In genomic region chr19:12517671-12518540, GRCm38 (mm10) we compare ENCODE assay signal across 7 mouse cellular contexts. TPM values are rescaled to one million over a fixed set of nuclear protein-coding genes. Genes with fewer than 3 reads are reported as not detected.
A peak's percentile ranks its signal among the peaks of the same experiment; 100 is the strongest.
DNase-seq lines count a peak whose midpoint lies in the region; ATAC-seq and TF ChIP-seq lines count a peak whose summit lies in the region.

No protein-coding gene starts in this region.

- H3K9ac ChIP-seq in intestine, postnatal 0 days (ENCODE audit: low read depth, low read length), result peak overlapping the region; percentile 59; the same call in 1 of the 2 replicates

- DNase-seq in adrenal gland, adult 2 months, result peak; percentile 57
- peak; percentile 88 for DNase-seq in embryo, embryonic 10.5 days (ENCODE audit: low spot score)
- DNase-seq in heart, adult 11 months, result peak; percentile 91
- peak; percentile 47 for DNase-seq in left cerebral cortex, postnatal 4 days
- peak; percentile 62 for DNase-seq in midbrain, embryonic 10.5 days (ENCODE audit: low spot score)
- DNase-seq in skeletal muscle tissue, adult 2 months (ENCODE audit: low read depth, low spot score), result peak; percentile 48

- H3K4me1 ChIP-seq in intestine, postnatal 0 days (replicated peaks; ENCODE audit: control insufficient read depth, insufficient read depth, low read length), result no peaks in the 10 kb centered on the region
- no peaks in the 10 kb centered on the region for H3K4me1 ChIP-seq in midbrain, embryonic 10.5 days

- ATAC-seq in intestine, postnatal 0 days, result peak; percentile 77

- 3% methylated on average over 15 of the region's 16 CpGs for WGBS in intestine, postnatal 0 days
- WGBS in midbrain, embryonic 10.5 days, result 2% methylated on average over 16 of the region's 16 CpGs

- H3K27me3 ChIP-seq in intestine, postnatal 0 days (replicated peaks; ENCODE audit: control insufficient read depth, insufficient read depth, low read length), result no peaks in the 10 kb centered on the region
- H3K27me3 ChIP-seq in midbrain, embryonic 10.5 days (ENCODE audit: low read depth, poor library complexity, severe bottlenecking), result no peaks in the 10 kb centered on the region

- H3K9me3 ChIP-seq in intestine, postnatal 0 days (ENCODE audit: control insufficient read depth), result no peaks in the 10 kb centered on the region
- no peaks in the 10 kb centered on the region for H3K9me3 ChIP-seq in midbrain, embryonic 10.5 days (replicated peaks)

- intact Hi-C loops in left cerebral cortex, postnatal 4 days (cut with DNase I), result loop anchor here (5.0 kb wide), 1 partner anchor 74 kb away; no protein-coding TSS in a partner anchor

- peak overlapping the region; percentile 78 for H3K4me2 ChIP-seq in intestine, postnatal 0 days (replicated peaks; ENCODE audit: low read depth)

- no peak overlapping the region for H3K27ac ChIP-seq in intestine, postnatal 0 days (ENCODE audit: low read depth, low read length)
- H3K27ac ChIP-seq in midbrain, embryonic 10.5 days (replicated peaks), result peak overlapping the region; percentile 89

- no peaks in the 10 kb centered on the region for H3K36me3 ChIP-seq in intestine, postnatal 0 days (ENCODE audit: control insufficient read depth, insufficient read depth)
- no peaks in the 10 kb centered on the region for H3K36me3 ChIP-seq in midbrain, embryonic 10.5 days

- H3K4me3 ChIP-seq in intestine, postnatal 0 days (ENCODE audit: low read depth, low read length), result peak overlapping the region; percentile 53
- H3K4me3 ChIP-seq in midbrain, embryonic 10.5 days, result peak overlapping the region; percentile 61

- peak; percentile 81 for TF ChIP-seq CTCF in intestine, postnatal 0 days (IDR thresholded peaks at IDR 0.05; ENCODE audit: low read depth)

RNA-seq across cellular contexts. Expression of gene Dtx4, which starts 16.7 kb away (rescaled TPM):
- 10 to 100 TPM; 16.7 to 24.2 TPM for total RNA-seq in adrenal gland, adult 2 months (2021)
- polyA plus RNA-seq in adrenal gland, adult 2 months (2012; rRNA removed), result 9.2 and 10.8 TPM in 2 replicates
- polyA plus RNA-seq in intestine, postnatal 0 days (2015; fragmentation: Nextera tagmentation; extraction: Ambion mirVana), result 4.9 and 5.5 TPM in 2 replicates
- total RNA-seq in left cerebral cortex, postnatal 4 days (2021), result 100 to 1,000 TPM; 124 to 146 TPM
- 54.9 and 59.2 TPM in 2 replicates for polyA plus RNA-seq in midbrain, embryonic 10.5 days (2016; fragmentation: Nextera tagmentation; extraction: Ambion mirVana)

RNA-seq across cellular contexts. Expression of gene Fam111a, which starts 27.6 kb away (rescaled TPM):
- 1 to 10 TPM; 3.8 to 4.4 TPM for total RNA-seq in adrenal gland, adult 2 months (2021)
- 0.09 and 0.18 TPM in 2 replicates for polyA plus RNA-seq in adrenal gland, adult 2 months (2012; rRNA removed)
- polyA plus RNA-seq in intestine, postnatal 0 days (2015; fragmentation: Nextera tagmentation; extraction: Ambion mirVana), result 6.2 and 6.8 TPM in 2 replicates
- total RNA-seq in left cerebral cortex, postnatal 4 days (2021), result 1 to 10 TPM; 6.3 to 7.6 TPM
- 20.9 and 21.0 TPM in 2 replicates for polyA plus RNA-seq in midbrain, embryonic 10.5 days (2016; fragmentation: Nextera tagmentation; extraction: Ambion mirVana)

RNA-seq across cellular contexts. Expression of gene Mpeg1, which starts 57.3 kb away (rescaled TPM):
- 10 to 100 TPM; 28.3 to 31.6 TPM for total RNA-seq in adrenal gland, adult 2 months (2021)
- 3.1 and 4.1 TPM in 2 replicates for polyA plus RNA-seq in adrenal gland, adult 2 months (2012; rRNA removed)
- 2.2 and 2.7 TPM in 2 replicates for polyA plus RNA-seq in intestine, postnatal 0 days (2015; fragmentation: Nextera tagmentation; extraction: Ambion mirVana)
- total RNA-seq in left cerebral cortex, postnatal 4 days (2021), result 1 to 10 TPM; 3.7 to 5.0 TPM
- polyA plus RNA-seq in midbrain, embryonic 10.5 days (2016; fragmentation: Nextera tagmentation; extraction: Ambion mirVana), result 0.19 and 0.40 TPM in 2 replicates
